Mouse (Mus musculus) granulocyte monocyte progenitor cell, adult 5-6 weeks (primary cell): ENCODE measurements around the gene Ces2b. TPM values are rescaled to one million over a fixed set of nuclear protein-coding genes. Genes with fewer than 3 reads are reported as not detected.
"Not testable (repeated sequence)": the region's sequence is repeated elsewhere in the genome, so short reads cannot be mapped to it uniquely, and the experiment has no call there.

ENCODE experiments used
- ATAC-seq: replicated peaks from 2 replicates; pipeline ENCODE4 v1.8.0; 2016; ENCODE audit warnings: mild to moderate bottlenecking, moderate TSS enrichment, inconsistent platforms; ENCODE audit not compliant: poor library complexity, severe bottlenecking
- total RNA-seq, 2 experiments: library from RNA; stranded (forward) in 1 of 2; stranded (reverse) in 1 of 2; fragments of 200-712, 200-1000 nt in 1 of 2; fragments of >200 nt in 1 of 2; fragmentation: Nextera tagmentation in 1 of 2; gene quantifications; 2 replicates each; pipeline ENCODE4 v1.2.3; 2014 to 2017

The Ces2b gene
- not detected in 2 replicates for total RNA-seq (2014; fragmentation: Nextera tagmentation)
- total RNA-seq (2017) = not detected in 2 replicates

DNA sequence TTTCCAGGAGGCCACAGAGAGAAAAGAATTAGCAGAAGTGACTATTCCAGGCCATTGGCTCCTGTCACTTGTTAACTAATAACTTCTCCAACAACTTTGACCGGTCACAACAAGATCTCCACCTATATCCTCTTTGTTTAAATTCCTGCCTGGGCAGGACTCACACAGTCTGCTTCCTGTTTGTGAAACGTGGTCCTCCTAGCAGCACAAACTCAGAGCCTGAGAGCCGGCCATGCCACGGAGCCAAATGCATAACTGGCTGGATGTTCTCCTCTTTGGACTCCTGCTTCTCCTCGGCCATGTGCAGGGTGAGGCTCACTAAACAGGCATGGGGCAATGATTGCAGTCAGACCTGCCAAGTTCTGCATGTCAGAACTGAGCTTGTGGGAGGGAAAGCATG lies at the start of gene Ces2b:
Gene Ces2b (plus strand): TSS at position 133 of the 400 bp plus-strand sequence.
- no peak for ATAC-seq

DNA sequence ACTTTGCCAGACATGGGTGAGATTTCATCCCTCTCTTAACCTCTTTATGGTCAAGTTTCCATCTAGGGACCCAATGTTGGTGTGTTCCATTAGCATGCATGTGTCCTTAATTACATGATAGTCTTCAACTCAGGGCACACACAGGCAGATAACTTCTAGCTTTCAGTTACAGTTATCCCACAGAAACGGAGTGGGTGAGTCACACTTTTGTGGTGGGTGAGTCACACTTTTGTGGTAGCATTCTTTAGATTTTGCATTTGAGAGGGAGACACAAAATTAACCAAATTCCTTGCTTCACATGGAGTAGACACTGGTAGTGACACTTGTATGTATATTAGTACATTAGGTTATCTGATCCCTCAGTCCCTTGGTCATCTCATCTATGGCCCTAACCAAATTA lies 44.3 kb upstream of the Ces2b start:
- ATAC-seq = peak; percentile 55

DNA sequence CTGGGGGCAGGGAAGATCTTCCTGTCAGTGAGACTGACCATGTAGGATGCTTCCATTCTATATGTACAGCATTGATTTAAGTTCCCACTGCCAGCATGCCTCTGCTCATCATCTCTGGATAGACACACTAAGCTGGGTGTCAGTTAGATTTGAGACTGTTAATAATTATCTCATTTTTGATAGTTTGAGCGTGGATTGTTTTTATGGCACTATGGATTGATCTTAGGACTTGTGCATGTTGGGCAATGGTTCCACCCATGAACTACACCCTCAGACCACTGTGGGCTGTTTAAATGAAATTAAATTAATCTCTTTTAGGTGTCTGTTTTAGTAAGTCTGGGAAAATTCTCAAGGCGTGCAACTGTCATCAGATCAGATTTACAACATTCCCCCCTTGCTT lies 42.4 kb upstream of the Ces2b start:
- no peak for ATAC-seq

DNA sequence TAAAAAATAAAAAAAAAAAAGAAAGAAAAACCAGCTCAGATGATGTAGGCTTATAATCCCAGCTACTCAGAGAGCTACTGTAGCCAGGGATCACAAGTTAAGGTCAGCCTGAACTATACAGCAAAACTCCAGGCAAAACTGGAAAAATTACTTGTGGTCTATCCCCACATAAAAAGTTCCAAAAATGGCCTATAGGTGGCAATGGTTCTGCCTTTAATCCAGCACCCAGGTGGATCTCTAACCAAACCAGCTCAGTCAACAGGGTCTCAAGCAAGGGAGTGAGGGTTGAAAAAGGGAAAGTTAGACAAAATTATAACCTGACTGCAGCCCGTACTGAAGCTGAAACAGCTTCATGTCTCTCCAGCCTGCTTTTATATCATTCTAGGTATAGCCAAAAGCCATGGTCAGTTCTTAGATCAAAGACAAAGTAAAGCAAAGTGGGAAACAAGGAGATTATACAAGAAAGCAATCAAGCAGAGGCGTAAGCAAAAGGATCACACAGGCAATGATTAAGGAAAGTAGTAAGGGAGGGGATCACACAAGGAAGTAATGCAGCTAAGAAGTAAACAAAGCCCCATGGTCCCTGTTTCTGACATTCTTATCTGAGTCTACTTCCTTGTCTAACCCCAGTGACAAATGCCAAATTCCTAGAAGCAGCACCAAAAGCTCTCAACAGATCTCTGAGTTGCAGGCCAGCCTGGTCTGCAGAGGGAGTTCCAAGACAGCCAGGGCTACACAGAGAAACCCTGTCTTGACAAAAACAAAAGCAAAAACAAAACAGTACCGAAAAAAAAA lies 41.3 kb upstream of the Ces2b start:
- peak; percentile 55 for ATAC-seq

DNA sequence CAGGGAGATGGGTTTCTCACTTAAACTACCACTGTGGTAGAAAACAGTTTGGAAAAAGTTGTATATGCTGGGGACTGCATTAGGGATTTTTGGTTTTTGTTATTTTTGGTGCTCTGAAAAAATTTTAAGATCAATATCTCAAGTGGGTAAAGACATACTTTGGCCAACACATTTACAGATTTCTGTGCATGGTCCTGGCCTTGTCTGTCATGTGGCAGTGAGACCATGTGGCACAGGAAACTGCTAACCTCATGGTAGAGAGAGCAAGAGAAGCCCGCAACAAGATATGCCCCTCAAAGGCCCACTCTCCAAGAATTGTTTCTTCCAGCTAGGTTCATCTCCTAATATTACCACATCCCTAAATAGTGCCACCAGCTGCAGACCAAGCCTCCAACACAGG lies 32.0 kb upstream of the Ces2b start:
- no peak for ATAC-seq

DNA sequence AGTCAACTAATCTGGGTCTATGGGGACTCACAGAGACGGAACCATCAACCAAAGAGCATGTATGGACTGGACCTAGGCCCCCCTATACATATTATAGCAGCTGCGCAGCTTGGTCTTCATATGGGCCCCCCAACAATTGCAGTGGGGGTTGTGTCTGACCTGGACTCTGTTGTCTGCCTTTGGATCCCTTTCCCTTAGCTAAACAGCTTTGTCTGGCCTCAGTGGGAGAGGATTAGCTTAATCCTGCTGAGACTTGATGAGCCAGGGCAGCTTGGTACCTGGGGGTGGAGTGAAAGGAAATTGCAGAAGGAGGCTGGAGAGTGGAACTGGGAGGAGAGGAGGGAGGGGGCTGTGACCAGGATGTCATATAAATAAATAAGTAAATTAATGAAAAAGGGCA lies 25.2 kb upstream of the Ces2b start:
- ATAC-seq = no peak

DNA sequence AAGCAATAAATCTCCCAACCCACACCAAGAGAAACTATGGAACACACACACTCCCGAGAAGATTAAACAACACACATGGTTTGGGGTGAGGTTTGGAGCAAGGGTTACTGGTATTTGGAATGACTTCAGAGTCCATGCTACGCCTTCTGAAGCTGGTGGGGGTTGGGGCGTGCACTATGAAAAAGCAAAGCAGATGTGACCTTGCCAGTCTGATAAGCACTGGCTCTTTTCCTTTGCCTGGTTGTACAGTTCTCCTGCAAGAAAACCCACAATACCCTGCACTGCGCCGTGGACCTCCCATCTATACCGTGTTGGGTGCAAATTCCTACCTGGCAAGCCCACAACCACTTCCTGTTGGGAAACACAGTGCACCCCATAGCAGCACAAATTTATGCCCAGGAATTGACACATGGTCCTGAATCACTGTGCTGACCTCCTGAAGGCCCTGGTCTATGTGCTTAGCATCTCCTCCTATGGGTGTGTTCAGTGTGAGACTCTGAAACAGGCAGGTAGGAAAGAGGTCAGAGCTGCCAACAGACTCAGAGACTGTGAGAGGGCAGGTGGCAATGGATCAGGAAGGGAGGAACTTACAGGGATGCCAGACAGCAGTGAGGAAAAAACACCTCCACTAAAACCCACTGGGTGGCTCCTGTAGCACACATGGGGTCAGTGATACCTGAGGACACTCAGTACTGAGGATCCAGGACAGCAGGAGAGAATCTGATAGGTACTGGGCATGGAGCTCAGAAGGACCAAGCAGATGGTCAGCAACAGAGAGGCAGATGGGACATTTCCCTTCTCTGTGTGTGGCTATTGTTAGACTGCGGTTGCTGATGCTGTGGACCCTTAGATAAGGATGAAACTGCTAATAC lies 22.6 kb upstream of the Ces2b start:
- ATAC-seq = no peak

DNA sequence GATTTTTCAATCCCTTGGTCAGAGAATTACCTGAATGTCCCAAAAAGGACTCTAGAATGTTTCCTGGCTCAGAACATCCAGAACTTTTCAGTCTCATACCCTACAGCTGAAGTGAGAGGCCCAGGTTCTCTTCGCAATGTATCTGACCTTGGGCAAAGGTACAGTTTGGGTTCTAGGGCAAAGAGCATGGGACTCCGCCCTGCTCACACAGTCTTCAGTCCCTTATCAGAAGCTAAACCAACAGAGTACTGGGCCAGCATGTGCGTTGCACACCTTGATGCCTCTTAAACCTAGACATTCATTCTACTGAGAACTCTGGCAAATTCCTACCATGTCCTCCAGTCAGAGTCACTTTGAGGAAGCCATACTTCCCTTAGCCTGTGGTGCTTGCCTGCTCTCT lies 21.9 kb upstream of the Ces2b start:
- ATAC-seq = no peak

DNA sequence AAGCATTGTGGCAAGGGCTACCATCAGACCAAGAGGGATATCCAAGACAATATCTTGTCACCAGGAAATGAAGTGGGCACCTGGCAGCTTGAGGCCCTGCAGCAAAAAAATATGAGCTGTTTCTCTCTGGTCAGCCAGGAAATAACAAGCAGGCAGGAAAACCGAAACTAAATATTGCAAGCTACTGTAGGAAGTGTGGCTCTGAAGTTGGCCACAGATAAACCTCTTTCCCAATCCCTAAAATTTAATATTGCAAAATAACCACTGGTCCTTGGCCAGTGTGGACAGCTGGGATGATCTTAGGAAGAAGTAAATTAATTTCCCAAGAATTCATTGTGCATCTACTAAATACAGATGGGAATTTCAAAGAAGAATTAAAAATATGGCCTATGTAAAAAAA lies 4.5 kb upstream of the Ces2b start:
- peak; percentile 67 for ATAC-seq

DNA sequence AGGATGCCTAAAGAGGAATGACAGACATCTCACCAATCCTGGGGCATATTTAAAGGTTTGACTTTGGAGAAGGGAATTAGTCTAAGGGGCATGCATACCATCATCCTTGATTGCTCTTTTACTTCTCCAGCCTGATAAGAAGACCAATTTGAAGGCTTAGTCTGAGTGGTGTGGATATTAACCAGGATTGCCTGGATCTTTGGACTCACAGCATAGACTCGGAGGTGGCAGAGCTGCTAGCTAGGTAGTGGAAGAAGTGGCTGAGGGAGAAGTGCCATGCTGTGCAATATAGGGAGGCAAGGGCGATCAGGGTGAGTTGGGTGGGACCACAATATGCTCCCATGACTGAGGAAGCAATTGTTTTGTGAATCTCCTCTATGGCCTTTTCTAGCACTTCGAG lies 3.2 kb upstream of the Ces2b start:
- no peak for ATAC-seq

DNA sequence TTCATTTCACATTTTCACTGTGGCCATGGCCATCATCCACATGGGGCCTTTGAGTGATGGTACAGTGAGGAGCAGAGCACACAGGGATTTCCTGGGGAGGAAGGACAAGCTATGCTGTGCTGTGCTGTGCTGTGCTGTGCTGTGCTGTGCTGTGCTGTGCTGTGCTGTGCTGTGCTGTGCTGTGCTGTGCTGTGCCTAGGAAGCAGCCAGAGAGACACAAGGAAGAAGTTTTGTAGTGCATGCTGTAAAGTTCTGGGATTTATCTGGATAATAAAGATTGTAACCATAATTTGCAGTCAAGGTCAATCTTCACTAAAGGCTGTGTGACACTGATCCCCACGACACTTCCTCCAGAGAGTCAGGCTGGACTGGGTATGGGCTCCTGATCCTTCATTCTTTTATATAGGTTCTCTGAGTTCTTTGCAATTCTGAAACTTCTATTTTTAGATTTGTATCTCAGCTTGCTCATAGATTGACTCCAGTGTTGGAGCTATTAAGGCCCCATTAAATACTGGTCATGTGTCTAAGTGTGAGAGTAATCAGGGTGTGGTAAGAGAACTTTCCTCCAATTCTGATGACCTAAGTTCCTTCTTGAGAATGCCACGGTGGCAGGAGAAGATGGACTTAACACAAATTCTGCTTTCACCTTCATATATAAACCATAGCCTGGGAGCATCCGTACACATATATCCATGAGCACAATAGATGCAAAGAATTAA lies 10.1 kb downstream of the Ces2b start:
- ATAC-seq = no peak

DNA sequence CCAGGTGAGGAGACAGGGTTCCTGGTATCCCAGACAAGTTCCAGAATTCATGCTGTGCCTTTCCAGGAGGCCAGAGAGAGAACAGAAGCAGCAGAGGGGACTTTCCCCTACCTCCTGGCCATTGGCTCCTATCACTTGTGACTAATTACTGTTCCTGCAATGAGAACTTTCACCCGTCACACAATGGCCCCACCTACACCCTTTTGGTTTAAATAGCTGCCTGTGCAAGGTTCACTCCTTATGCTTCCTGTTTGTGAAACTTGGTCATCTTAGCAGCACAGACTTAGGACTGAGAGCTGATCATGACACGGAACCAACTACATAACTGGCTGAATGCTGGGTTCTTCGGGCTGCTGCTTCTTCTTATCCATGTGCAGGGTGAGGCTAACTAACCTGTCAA lies 15.5 kb downstream of the Ces2b start, which contains the start of gene Ces2c:
Gene Ces2c (plus strand): TSS at position 238 of the 400 bp plus-strand sequence.
- no peak for ATAC-seq

DNA sequence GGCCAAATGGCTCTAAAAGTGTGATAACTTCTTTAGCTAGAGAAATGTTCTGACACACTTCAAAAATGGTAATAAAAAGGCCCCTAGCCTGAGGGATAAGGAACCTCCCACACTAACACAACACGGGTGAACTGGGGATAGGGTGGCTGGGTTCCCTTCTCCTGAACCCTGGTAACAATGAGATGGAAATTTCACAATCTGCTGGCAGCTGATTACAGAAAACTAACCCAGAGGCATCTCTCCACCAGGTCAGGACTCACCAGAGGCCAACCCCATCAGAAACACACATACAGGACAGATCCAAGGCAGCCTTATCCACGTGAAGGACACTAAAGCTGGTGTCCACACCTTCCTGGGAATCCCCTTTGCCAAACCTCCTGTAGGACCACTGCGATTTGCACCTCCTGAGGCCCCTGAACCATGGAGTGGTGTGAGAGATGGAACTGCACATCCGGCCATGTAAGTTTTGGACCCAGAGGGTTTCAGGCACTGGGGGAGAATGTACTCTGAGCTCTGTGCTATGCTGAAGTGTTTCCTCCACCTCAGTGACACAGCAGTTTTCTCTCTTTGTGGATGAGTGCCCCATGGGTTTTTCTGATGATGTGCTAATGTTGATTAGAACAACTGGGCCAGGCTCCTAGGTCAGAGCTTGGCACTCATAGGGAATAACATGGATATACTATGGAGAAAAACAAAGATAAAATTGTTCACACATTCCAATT lies 16.5 kb downstream of the Ces2b start:
- ATAC-seq = no peak

DNA sequence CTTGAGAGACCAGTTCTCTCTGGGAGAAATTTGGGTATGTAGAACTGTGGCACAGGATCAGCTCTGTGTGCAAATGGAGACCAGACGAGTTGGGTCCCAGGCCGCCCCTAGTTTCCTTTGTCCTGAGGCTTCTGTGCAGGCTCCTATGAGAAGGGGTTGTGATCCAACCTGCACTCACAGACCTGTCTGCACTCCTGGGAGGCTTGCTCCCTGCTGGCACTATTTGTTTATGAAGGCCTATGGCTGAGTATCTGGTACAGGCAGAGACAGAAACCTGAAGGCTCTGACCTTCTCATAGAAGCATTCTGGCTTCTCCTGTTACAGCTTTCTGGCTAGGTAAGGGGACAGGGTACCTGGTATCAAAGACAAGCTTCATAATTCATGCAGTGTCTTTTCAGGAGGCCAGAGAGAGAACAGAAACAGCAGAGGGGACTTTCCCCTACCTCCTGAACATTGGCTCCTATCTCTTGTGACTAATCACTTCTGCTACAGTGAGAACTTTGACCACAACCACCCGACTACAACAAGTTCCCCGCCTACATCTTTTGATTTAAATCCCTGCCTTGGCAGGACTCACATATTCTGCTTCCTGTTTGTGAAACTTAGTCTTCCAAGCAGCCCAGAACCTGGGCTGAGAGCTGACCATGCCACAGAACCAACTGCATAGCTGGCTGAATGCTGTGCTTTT lies 35.6 kb downstream of the Ces2b start:
- ATAC-seq = peak; percentile 42

DNA sequence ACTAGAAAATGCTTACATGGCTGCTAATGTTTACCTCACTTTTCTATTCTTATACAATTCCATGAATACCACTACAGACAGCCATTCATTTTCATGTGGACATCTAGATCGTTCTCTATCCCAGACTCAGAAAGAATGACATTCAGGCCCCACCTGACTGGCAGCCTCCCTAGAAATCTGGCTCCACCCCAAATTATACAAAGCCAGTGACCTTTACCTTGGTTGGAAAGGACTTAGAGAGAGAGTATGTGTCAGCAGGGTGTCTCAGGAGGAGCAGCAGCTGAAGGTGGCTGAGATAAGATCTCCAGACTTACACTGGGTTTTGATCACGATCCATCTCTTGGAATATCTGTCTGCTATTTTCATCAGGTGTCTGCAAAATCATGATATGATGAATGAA lies 37.5 kb downstream of the Ces2b start:
- ATAC-seq = not testable (repeated sequence)

DNA sequence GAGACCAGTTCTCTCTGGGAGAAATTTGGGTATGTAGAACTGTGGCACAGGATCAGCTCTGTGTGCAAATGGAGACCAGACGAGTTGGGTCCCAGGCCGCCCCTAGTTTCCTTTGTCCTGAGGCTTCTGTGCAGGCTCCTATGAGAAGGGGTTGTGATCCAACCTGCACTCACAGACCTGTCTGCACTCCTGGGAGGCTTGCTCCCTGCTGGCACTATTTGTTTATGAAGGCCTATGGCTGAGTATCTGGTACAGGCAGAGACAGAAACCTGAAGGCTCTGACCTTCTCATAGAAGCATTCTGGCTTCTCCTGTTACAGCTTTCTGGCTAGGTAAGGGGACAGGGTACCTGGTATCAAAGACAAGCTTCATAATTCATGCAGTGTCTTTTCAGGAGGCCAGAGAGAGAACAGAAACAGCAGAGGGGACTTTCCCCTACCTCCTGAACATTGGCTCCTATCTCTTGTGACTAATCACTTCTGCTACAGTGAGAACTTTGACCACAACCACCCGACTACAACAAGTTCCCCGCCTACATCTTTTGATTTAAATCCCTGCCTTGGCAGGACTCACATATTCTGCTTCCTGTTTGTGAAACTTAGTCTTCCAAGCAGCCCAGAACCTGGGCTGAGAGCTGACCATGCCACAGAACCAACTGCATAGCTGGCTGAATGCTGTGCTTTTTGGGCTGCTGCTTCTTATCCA lies 55.0 kb downstream of the Ces2b start:
- not testable (repeated sequence) for ATAC-seq
